Mouse (Mus musculus) testis, postnatal 10 days (tissue): ENCODE results near the gene Armc8.

ENCODE experiments used
- DNase-seq: peaks from one replicate; pipeline ENCODE4 v3.0.0; 2021; ENCODE audit warnings: low spot score

The Armc8 gene

GRCm38 (mm10) chr9:99446259-99446658, 122.4 kb downstream of the Armc8 start:
- no peak for DNase-seq

- no peak for DNase-seq
Observed at GRCm38 (mm10) chr9:99444590-99445178, 124.0 kb downstream of the Armc8 start.

- no peak for DNase-seq
Observed at GRCm38 (mm10) chr9:99441647-99442433, 126.9 kb downstream of the Armc8 start.

GRCm38 (mm10) chr9:99440941-99441340, 127.8 kb downstream of the Armc8 start:
- no peak for DNase-seq

- DNase-seq = no peak
Observed at GRCm38 (mm10) chr9:99439064-99439463, 129.6 kb downstream of the Armc8 start.

- DNase-seq = no peak
Observed at GRCm38 (mm10) chr9:99437781-99438565, 130.7 kb downstream of the Armc8 start.

GRCm38 (mm10) chr9:99437031-99437764, 131.5 kb downstream of the Armc8 start, which contains the start of gene Mras:
TSS of gene Mras (minus strand) at chr9:99437381.
- DNase-seq = no peak

GRCm38 (mm10) chr9:99436182-99437030, 132.3 kb downstream of the Armc8 start:
- peak; percentile 80 for DNase-seq

- peak; percentile 70 for DNase-seq
Observed at GRCm38 (mm10) chr9:99435619-99436181, 133.0 kb downstream of the Armc8 start.

- peak; percentile 59 for DNase-seq
Observed at GRCm38 (mm10) chr9:99434892-99435618, 133.6 kb downstream of the Armc8 start.

GRCm38 (mm10) chr9:99432478-99432877, 136.2 kb downstream of the Armc8 start:
- no peak for DNase-seq

- no peak for DNase-seq
Observed at GRCm38 (mm10) chr9:99431963-99432362, 136.7 kb downstream of the Armc8 start.

GRCm38 (mm10) chr9:99431346-99431745, 137.4 kb downstream of the Armc8 start:
- DNase-seq = no peak

GRCm38 (mm10) chr9:99430806-99431205, 137.9 kb downstream of the Armc8 start:
- DNase-seq = no peak

GRCm38 (mm10) chr9:99429845-99430244, 138.9 kb downstream of the Armc8 start:
- no peak for DNase-seq

GRCm38 (mm10) chr9:99428601-99429331, 139.9 kb downstream of the Armc8 start:
- DNase-seq = no peak
